ENCODE assay signal across 8 mouse cellular contexts in the genomic region with DNA sequence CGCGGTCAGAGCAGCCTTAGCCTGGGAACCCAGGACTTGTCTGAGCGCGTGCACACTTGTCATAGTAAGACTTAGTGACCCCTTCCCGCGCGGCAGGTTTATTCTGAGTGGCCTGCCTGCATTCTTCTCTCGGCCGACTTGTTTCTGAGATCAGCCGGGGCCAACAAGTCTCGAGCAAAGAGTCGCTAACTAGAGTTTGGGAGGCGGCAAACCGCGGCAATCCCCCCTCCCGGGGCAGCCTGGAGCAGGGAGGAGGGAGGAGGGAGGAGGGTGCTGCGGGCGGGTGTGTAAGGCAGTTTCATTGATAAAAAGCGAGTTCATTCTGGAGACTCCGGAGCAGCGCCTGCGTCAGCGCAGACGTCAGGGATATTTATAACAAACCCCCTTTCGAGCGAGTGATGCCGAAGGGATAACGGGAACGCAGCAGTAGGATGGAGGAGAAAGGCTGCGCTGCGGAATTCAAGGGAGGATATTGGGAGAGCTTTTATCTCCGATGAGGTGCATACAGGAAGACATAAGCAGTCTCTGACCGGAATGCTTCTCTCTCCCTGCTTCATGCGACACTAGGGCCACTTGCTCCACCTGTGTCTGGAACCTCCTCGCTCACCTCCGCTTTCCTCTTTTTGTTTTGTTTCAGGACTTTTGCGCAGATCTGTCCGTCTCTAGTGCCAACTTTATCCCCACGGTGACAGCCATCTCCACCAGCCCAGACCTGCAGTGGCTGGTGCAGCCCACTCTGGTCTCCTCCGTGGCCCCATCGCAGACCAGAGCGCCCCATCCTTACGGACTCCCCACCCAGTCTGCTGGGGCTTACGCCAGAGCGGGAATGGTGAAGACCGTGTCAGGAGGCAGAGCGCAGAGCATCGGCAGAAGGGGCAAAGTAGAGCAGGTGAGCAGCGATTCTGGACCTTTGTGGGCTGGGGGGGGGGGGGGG. TPM values are rescaled to one million over a fixed set of nuclear protein-coding genes. Genes with fewer than 3 reads are reported as not detected.
DNase-seq lines count a peak whose midpoint lies in the region; ATAC-seq and TF ChIP-seq lines count a peak whose summit lies in the region.

No protein-coding gene starts in this region.

- TF ChIP-seq CTCF in intestine, postnatal 0 days (IDR thresholded peaks at IDR 0.05; ENCODE audit: low read depth): no peak

- under 1% methylated on average over 49 of the region's 49 CpGs for WGBS in intestine, postnatal 0 days
- WGBS in limb, embryonic 14.5 days: under 1% methylated on average over 49 of the region's 49 CpGs
- WGBS in midbrain, embryonic 16.5 days: under 1% methylated on average over 48 of the region's 49 CpGs
- WGBS in stomach, embryonic 16.5 days: under 1% methylated on average over 49 of the region's 49 CpGs

- no peak for TF ChIP-seq POLR2A in limb, embryonic 14.5 days (IDR thresholded peaks at IDR 0.05; ENCODE audit: borderline replicate concordance, extremely low read depth, insufficient read depth, insufficient read length)

- H3K9ac ChIP-seq in intestine, postnatal 0 days (ENCODE audit: low read depth, low read length): peak overlapping the region; percentile 84
- peak overlapping the region; percentile 66 for H3K9ac ChIP-seq in limb, embryonic 14.5 days (ENCODE audit: low read depth, low read length, severe bottlenecking)
- H3K9ac ChIP-seq in midbrain, embryonic 16.5 days (ENCODE audit: low read depth, low read length): peak overlapping the region; percentile 65
- H3K9ac ChIP-seq in stomach, embryonic 16.5 days (ENCODE audit: low read length): peak overlapping the region; percentile 79

- peak overlapping the region; percentile 80 for H3K4me3 ChIP-seq in intestine, postnatal 0 days (ENCODE audit: low read depth, low read length)
- H3K4me3 ChIP-seq in limb, embryonic 14.5 days (replicated peaks; ENCODE audit: low read length): peak overlapping the region; percentile 63
- H3K4me3 ChIP-seq in midbrain, embryonic 16.5 days (ENCODE audit: low read depth, low read length): peak overlapping the region; percentile 47
- H3K4me3 ChIP-seq in stomach, embryonic 16.5 days (replicated peaks; ENCODE audit: low read length): peak overlapping the region; percentile 66

- peak; percentile 53 for DNase-seq in ovary, postnatal 36 days (ENCODE audit: low spot score)
- DNase-seq in ovary, adult 18-20 months (ENCODE audit: low spot score): no peak
- peak; percentile 98 for DNase-seq in heart, adult 11 months
- peak; percentile 38 for DNase-seq in limb, embryonic 14.5 days (ENCODE audit: low spot score)

- H3K4me2 ChIP-seq in intestine, postnatal 0 days (replicated peaks; ENCODE audit: low read depth): peak overlapping the region; percentile 90
- H3K4me2 ChIP-seq in limb, embryonic 14.5 days (replicated peaks; ENCODE audit: low read depth, low read length, severe bottlenecking): peak overlapping the region; percentile 99
- peak overlapping the region; percentile 96 for H3K4me2 ChIP-seq in midbrain, embryonic 16.5 days (ENCODE audit: low read length)
- H3K4me2 ChIP-seq in stomach, embryonic 16.5 days (ENCODE audit: low read depth, low read length): peak overlapping the region; percentile 98

- H3K36me3 ChIP-seq in intestine, postnatal 0 days (ENCODE audit: control insufficient read depth, insufficient read depth): peaks cover 8% of the 10 kb centered on the region; the same call in 1 of the 2 replicates
- peaks cover 9% of the 10 kb centered on the region for H3K36me3 ChIP-seq in limb, embryonic 14.5 days (ENCODE audit: control insufficient read depth, insufficient read depth, low read length)
- no peaks in the 10 kb centered on the region for H3K36me3 ChIP-seq in midbrain, embryonic 16.5 days (ENCODE audit: control insufficient read depth, insufficient read depth, low read length)
- no peaks in the 10 kb centered on the region for H3K36me3 ChIP-seq in stomach, embryonic 16.5 days (ENCODE audit: control insufficient read depth, insufficient read depth, low read length)

- peak overlapping the region; percentile 91 for H3K27ac ChIP-seq in intestine, postnatal 0 days (ENCODE audit: low read depth, low read length)
- peak overlapping the region; percentile 87 for H3K27ac ChIP-seq in limb, embryonic 14.5 days (replicated peaks; ENCODE audit: low read depth, low read length)
- H3K27ac ChIP-seq in midbrain, embryonic 16.5 days (ENCODE audit: low read length): no peak overlapping the region
- peak overlapping the region; percentile 81 for H3K27ac ChIP-seq in stomach, embryonic 16.5 days (ENCODE audit: low read length)

- peaks cover 15% of the 10 kb centered on the region; the same call in 1 of the 2 replicates for H3K4me1 ChIP-seq in intestine, postnatal 0 days (replicated peaks; ENCODE audit: control insufficient read depth, insufficient read depth, low read length)
- peaks cover 20% of the 10 kb centered on the region for H3K4me1 ChIP-seq in limb, embryonic 14.5 days (ENCODE audit: control insufficient read depth, insufficient read depth, low read length)
- peaks cover 26% of the 10 kb centered on the region for H3K4me1 ChIP-seq in midbrain, embryonic 16.5 days (ENCODE audit: control insufficient read depth, insufficient read depth, low read length)
- H3K4me1 ChIP-seq in stomach, embryonic 16.5 days (ENCODE audit: control insufficient read depth, insufficient read depth, low read length): peaks cover 23% of the 10 kb centered on the region

- H3K9me3 ChIP-seq in intestine, postnatal 0 days (ENCODE audit: control insufficient read depth): no peaks in the 10 kb centered on the region
- H3K9me3 ChIP-seq in limb, embryonic 14.5 days (ENCODE audit: control insufficient read depth, low read length): no peaks in the 10 kb centered on the region
- H3K9me3 ChIP-seq in midbrain, embryonic 16.5 days (replicated peaks; ENCODE audit: control insufficient read depth, low read length, poor library complexity, severe bottlenecking): no peaks in the 10 kb centered on the region
- no peaks in the 10 kb centered on the region for H3K9me3 ChIP-seq in stomach, embryonic 16.5 days (replicated peaks; ENCODE audit: control insufficient read depth, low read length)

- ATAC-seq in common myeloid progenitor, adult 5-6 weeks (replicated peaks; ENCODE audit: low read depth, poor library complexity, severe bottlenecking): peak; percentile 3
- ATAC-seq in intestine, postnatal 0 days: no peak
- peak; percentile 3; the same call in 1 of the 2 replicates for ATAC-seq in limb, embryonic 14.5 days (ENCODE audit: low FRiP score, low read depth)
- ATAC-seq in midbrain, embryonic 16.5 days: peak; percentile 4; the same call in 1 of the 2 replicates
- ATAC-seq in stomach, embryonic 16.5 days (ENCODE audit: insufficient read depth, low FRiP score): peak; percentile 6; the same call in 1 of the 2 replicates

- no peaks in the 10 kb centered on the region for H3K27me3 ChIP-seq in intestine, postnatal 0 days (replicated peaks; ENCODE audit: control insufficient read depth, insufficient read depth, low read length)
- peaks cover 21% of the 10 kb centered on the region for H3K27me3 ChIP-seq in limb, embryonic 14.5 days (ENCODE audit: control insufficient read depth, insufficient read depth, low read length)
- H3K27me3 ChIP-seq in midbrain, embryonic 16.5 days (ENCODE audit: control insufficient read depth, insufficient read depth, low read depth, low read length): peaks cover 13% of the 10 kb centered on the region
- peaks cover 3% of the 10 kb centered on the region; the same call in 1 of the 2 replicates for H3K27me3 ChIP-seq in stomach, embryonic 16.5 days (ENCODE audit: control insufficient read depth, insufficient read depth, low read length)

RNA-seq across cellular contexts. Expression of a gene that starts 0.9 kb away (rescaled TPM):
- 421 and 492 TPM in 2 replicates for total RNA-seq in common myeloid progenitor, adult 5-6 weeks (2017)
- 22.4 and 27.1 TPM in 2 replicates for polyA plus RNA-seq in intestine, postnatal 0 days (2015; fragmentation: Nextera tagmentation; extraction: Ambion mirVana)
- polyA plus RNA-seq in limb, embryonic 14.5 days (2012; rRNA removed): 13.6 and 19.7 TPM in 2 replicates
- polyA plus RNA-seq in limb, embryonic 14.5 days (2014; fragmentation: Nextera tagmentation; extraction: Ambion mirVana): 17.1 and 19.3 TPM in 2 replicates
- 1.8 TPM in 2 replicates for polyA plus RNA-seq in midbrain, embryonic 16.5 days (2015; fragmentation: Nextera tagmentation; extraction: Ambion mirVana)
- 16.1 and 21.1 TPM in 2 replicates for polyA plus RNA-seq in stomach, embryonic 16.5 days (2015; fragmentation: Nextera tagmentation; extraction: Ambion mirVana)
